Mouse (Mus musculus): ENCODE results near the gene Mpzl3.

DNA sequence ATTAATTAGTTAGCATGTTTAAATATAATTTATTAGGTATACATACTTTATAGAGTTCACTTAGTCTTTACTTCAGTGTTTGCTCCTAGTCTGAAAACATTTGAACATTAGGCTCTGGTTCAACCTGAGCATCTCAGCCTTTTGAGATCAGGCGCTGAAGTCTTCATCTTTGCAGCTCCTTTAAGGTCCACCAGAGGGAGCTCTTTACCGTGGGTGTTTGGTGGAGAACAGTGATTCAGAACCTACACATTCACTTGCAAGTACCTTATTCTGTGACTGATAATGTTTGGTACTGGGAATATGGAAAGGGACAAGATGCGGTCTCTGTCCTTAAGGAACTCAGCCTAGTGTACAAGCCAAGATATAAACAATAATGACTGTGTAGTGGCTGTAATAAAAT lies 32.2 kb upstream of the Mpzl3 start:
- peak; percentile 78 for TF ChIP-seq CTCF (IDR thresholded peaks at IDR 0.05; ENCODE audit: low read depth)
- no peak for TF ChIP-seq EP300 (IDR thresholded peaks at IDR 0.05; ENCODE audit: low read depth)

All from liver, embryonic 14.5 days (tissue).